Mouse (Mus musculus) stomach, embryonic 14.5 days (tissue): Measurements from ENCODE around the gene Dnajb6. TPM values are rescaled to one million over a fixed set of nuclear protein-coding genes. Genes with fewer than 3 reads are reported as not detected.

ENCODE experiments used
- ATAC-seq: fragments of 200-750 bp; cut with Nextera tagmentation; 2 replicates; pipeline ENCODE4 v1.8.0; 2017; ENCODE audit warnings: low read depth, moderate TSS enrichment; ENCODE audit not compliant: insufficient number of reproducible peaks, insufficient read depth, low FRiP score
- H3K27ac ChIP-seq: fragments of 300-500 bp; sonication (generic); 2 replicates; pipeline ENCODE4 v1.5.1; 2014; ENCODE audit warnings: mild to moderate bottlenecking, low read length, moderate library complexity, mixed read lengths
- H3K27me3 ChIP-seq: fragments of 300-500 bp; sonication (generic); 2 replicates; pipeline ENCODE4 v1.6.1; 2014; ENCODE audit warnings: low read length, control low read depth, mixed read lengths; ENCODE audit not compliant: control insufficient read depth, insufficient read depth
- H3K36me3 ChIP-seq: fragments of 300-500 bp; sonication (generic); 2 replicates; pipeline ENCODE4 v1.6.1; 2014; ENCODE audit warnings: mild to moderate bottlenecking, control low read depth, low read length, moderate library complexity, mixed read lengths; ENCODE audit not compliant: control insufficient read depth, insufficient read depth
- H3K4me1 ChIP-seq: fragments of 300-500 bp; sonication (generic); 2 replicates; pipeline ENCODE4 v1.6.1; 2014; ENCODE audit warnings: low read length, control low read depth, mixed read lengths; ENCODE audit not compliant: control insufficient read depth, insufficient read depth
- H3K4me2 ChIP-seq: fragments of 300-500 bp; sonication (generic); replicated peaks from 2 replicates; pipeline ENCODE4 v1.6.1; 2014; ENCODE audit warnings: low read depth, low read length, control low read depth
- H3K4me3 ChIP-seq: fragments of 300-500 bp; sonication (generic); 2 replicates; pipeline ENCODE4 v1.5.1; 2014; ENCODE audit warnings: low read depth, low read length, control low read depth
- H3K9ac ChIP-seq: fragments of 300-500 bp; sonication (generic); replicated peaks from 2 replicates; pipeline ENCODE4 v1.6.1; 2014; ENCODE audit warnings: low read depth, mild to moderate bottlenecking, control low read depth, low read length, moderate library complexity, mixed read lengths
- H3K9me3 ChIP-seq: fragments of 300-500 bp; sonication (generic); 2 replicates; pipeline ENCODE4 v1.6.1; 2016; ENCODE audit warnings: low read depth, low read length, control low read depth; ENCODE audit not compliant: control insufficient read depth
- WGBS: fragments of 180-500 bp; shearing (Covaris S2); extraction: QIAGEN DNeasy Blood & Tissue Kit; methylation state at CpG from one replicate; pipeline ENCODE4 v1.1.7; 2014; 5-methylcytosine and 5-hydroxymethylcytosine counted together
- polyA plus RNA-seq: library from polyadenylated mRNA; unstranded; fragments of >200 nt; fragmentation: Nextera tagmentation; extraction: Ambion mirVana; gene quantifications from 2 replicates; pipeline ENCODE4 v1.2.1, GENCODE M21; 2014

Dnajb6 gene
- polyA plus RNA-seq, 1 experiment from 2014 or later = 128 TPM

DNA sequence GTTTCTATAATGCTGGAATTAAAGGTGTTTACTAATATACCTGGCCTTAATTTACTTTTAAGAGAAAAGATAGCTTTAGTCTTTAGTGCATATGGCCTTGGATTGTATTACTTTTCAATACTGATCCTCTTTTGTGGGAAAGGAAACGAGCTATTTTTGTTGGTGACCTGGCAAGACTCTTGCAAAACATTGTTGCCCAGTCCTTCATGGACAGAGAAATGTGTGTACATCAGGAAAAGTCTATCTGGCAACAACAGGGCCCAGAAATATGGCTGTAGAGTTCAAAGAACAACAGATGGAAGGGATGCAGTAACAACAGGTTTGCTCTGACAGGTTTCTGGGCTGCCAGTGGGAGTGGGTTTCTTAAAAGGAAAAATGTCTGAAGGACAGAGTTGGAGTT, 5.2 kb downstream of the Dnajb6 start:
- no peaks in the 10 kb centered on the region for H3K9me3 ChIP-seq
- 91% methylated on average over 1 of the region's 1 CpGs for WGBS

DNA sequence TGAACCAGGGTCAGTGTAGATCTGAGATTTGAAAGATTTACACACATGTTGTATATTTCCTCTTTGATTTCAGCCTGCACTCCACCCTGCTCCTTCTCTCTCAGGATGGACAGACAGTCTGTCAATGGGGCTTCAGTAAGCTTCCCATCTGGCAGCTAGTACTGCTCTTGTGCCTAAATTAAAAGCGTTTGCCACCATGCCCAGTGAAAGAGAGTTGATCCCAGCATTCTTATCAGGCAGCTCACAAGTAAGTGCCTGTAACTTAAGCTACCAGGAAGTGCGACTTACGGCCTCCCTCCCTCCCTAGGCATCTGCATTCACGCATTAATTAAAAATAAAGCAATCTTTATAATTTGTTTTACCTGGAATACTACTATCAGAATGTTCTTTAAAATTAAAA, 5.6 kb downstream of the Dnajb6 start:
- Histone ChIP-seq H3K27me3 (no peaks in the 10 kb centered on the region), H3K9me3 (no peaks in the 10 kb centered on the region), H3K4me3 (no peak overlapping the region), H3K27ac (no peak overlapping the region), H3K36me3 (peaks cover 4% of the 10 kb centered on the region; the same call in 1 of the 2 replicates), H3K9ac (no peak overlapping the region), H3K4me2 (no peak overlapping the region), H3K4me1 (peaks cover 7% of the 10 kb centered on the region; the same call in 1 of the 2 replicates)
- WGBS = 77% methylated on average over 4 of the region's 4 CpGs
- ATAC-seq = no peak

More for the DNA sequence above, 5.2 kb downstream of the Dnajb6 start:
- no peak overlapping the region for H3K27ac ChIP-seq
- H3K9ac ChIP-seq = no peak overlapping the region
- no peaks in the 10 kb centered on the region for H3K27me3 ChIP-seq
- no peak overlapping the region for H3K4me2 ChIP-seq
- peaks cover 4% of the 10 kb centered on the region; the same call in 1 of the 2 replicates for H3K36me3 ChIP-seq
- H3K4me1 ChIP-seq = peaks cover 7% of the 10 kb centered on the region; the same call in 1 of the 2 replicates
- no peak overlapping the region for H3K4me3 ChIP-seq
- ATAC-seq = no peak

DNA sequence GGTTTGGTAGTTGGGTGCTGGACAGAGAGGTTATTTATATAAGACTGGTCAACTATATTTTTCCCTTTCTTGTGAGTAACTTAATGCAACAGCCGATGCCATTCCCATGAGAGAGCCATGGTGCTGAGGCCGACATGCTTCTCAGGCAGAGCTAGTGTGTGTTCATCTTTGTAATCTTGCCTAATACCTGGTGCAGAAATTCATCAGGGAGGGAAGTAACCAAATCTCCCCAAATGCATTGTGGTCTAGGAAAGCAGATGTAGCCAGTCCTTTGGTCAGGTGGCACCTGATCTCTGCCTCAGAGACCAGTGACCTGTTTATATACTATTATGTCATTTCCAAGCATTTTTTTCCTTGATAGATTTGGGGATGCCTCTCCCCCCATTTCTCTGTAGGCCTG, 12.2 kb downstream of the Dnajb6 start:
- H3K9me3 ChIP-seq = no peaks in the 10 kb centered on the region
- no peaks in the 10 kb centered on the region for H3K4me1 ChIP-seq
- peaks cover 19% of the 10 kb centered on the region for H3K36me3 ChIP-seq
- 100% methylated on average over 2 of the region's 2 CpGs for WGBS
- H3K9ac ChIP-seq = no peak overlapping the region
- H3K27ac ChIP-seq = no peak overlapping the region
- H3K4me3 ChIP-seq = no peak overlapping the region
- ATAC-seq = no peak
- H3K27me3 ChIP-seq = no peaks in the 10 kb centered on the region
- H3K4me2 ChIP-seq = no peak overlapping the region

DNA sequence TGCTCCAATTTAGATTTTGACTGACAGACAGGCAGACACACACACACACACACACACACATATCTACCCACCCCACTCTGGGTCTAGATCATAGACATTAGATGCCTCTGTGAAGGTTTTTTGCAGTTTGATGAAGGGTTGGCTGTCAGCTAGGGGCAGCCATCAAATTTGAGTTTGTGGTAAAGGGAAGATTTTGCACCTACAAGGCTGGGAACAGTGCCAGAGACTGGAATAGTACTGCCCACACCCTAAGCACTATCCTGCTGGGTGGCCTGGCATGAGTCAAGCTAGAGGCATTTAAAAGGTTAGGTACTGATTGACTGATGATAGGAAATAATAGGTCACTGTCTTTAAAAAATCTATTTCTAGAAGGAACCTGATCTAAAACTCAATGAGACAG, 15.8 kb downstream of the Dnajb6 start:
- Histone ChIP-seq H3K9me3 (no peaks in the 10 kb centered on the region), H3K36me3 (peaks cover 46% of the 10 kb centered on the region), H3K4me3 (no peak overlapping the region), H3K4me2 (no peak overlapping the region), H3K9ac (no peak overlapping the region), H3K27me3 (no peaks in the 10 kb centered on the region), H3K4me1 (no peaks in the 10 kb centered on the region), H3K27ac (no peak overlapping the region)
- ATAC-seq = no peak

DNA sequence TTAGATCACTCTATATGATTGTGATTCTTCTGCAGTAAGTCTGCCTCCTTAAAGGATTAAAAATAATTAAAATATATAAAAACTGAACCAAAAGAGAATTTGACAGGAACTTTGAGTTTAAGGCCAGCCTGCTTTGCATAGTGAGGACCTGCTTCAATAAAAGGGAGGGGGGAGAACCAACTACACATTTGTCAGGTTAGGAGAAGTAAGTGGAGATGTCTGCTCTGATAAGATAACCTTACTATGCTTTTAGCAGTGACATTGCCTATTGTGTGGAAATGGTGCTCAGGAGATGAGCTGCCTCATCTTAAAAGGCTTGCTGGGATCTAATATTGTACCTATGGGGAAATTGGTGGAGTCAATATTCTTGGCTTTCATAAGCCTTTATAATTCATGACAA, 17.4 kb downstream of the Dnajb6 start:
- ATAC-seq = no peak
- Histone ChIP-seq H3K4me1 (no peaks in the 10 kb centered on the region), H3K4me3 (no peak overlapping the region), H3K36me3 (peaks cover 61% of the 10 kb centered on the region), H3K9me3 (no peaks in the 10 kb centered on the region), H3K27me3 (no peaks in the 10 kb centered on the region), H3K9ac (no peak overlapping the region), H3K4me2 (no peak overlapping the region), H3K27ac (no peak overlapping the region)

DNA sequence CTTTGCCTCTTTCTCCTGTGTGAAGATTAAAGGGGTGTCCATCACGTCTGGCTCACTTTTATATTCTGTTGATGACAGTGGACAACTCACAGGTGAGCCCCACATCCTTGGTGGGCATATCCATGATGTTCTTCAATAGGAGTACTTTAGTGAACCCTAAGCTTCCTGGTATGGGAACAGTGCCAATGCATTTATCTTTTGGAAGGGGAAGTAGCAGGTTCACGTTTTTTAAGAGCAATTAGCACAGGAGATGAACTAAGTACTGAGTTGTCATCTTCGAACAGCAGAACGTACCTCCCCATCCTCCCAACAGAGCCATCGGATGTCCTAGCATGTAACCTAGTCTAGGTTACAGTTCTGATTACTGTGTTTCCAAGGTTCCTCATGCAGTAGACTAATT, 23.8 kb downstream of the Dnajb6 start:
- Histone ChIP-seq H3K9me3 (no peaks in the 10 kb centered on the region), H3K36me3 (peaks cover 51% of the 10 kb centered on the region), H3K4me2 (no peak overlapping the region), H3K4me1 (no peaks in the 10 kb centered on the region), H3K27ac (no peak overlapping the region), H3K9ac (no peak overlapping the region), H3K4me3 (no peak overlapping the region), H3K27me3 (no peaks in the 10 kb centered on the region)
- WGBS = 84% methylated on average over 5 of the region's 5 CpGs
- ATAC-seq = no peak

DNA sequence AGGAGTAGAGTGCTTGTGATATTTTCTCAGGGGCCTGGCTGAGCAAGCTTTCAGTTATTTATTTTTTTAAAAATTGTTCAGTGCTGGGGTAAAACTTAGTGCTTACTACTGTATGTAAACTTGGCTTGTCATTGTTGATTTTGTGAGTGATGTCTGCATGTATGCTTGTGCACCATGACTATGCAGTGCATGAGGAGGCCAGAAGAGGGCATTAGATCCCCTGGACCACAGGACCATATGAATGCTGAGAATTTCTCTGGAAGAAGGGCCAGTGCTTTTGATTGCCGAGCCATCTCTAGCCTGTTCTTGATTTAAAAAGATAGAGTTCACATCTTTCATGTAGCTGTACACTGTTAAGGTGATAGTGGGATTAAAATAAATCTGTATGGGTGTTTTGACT, 35.4 kb downstream of the Dnajb6 start:
- no peak overlapping the region for H3K4me2 ChIP-seq
- 80% methylated on average over 1 of the region's 1 CpGs for WGBS
- H3K27ac ChIP-seq = no peak overlapping the region
- no peaks in the 10 kb centered on the region for H3K27me3 ChIP-seq
- no peak overlapping the region for H3K4me3 ChIP-seq
- no peak overlapping the region for H3K9ac ChIP-seq
- H3K36me3 ChIP-seq = peaks cover 19% of the 10 kb centered on the region; the same call in 1 of the 2 replicates
- H3K9me3 ChIP-seq = no peaks in the 10 kb centered on the region
- H3K4me1 ChIP-seq = 0 out of 2 replicates have a peak, but pooled peaks cover 2% of the 10 kb centered on the region
- ATAC-seq = no peak

DNA sequence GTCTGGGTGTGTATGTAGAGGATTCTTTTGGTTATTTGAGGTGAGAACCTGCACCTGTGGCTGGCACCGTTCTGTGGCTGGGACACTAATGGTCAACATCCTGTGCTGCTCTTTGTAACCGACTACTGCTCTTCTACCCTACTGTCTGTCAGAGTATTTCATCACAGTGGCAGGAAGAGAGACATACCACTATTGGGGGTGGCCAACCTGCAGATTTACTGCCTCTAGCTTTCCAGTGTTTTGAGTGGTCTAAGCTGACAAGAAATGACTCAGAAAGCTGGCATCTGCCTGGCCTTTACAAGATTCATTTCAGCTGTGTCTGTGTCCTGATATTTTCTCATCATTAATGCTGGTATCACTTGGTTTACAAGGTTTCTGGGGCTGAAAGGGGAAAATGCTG, 36.5 kb downstream of the Dnajb6 start:
- Histone ChIP-seq H3K9me3 (no peaks in the 10 kb centered on the region), H3K27me3 (no peaks in the 10 kb centered on the region), H3K9ac (no peak overlapping the region), H3K4me2 (no peak overlapping the region), H3K36me3 (peaks cover 19% of the 10 kb centered on the region; the same call in 1 of the 2 replicates), H3K4me1 (0 out of 2 replicates have a peak, but pooled peaks cover 2% of the 10 kb centered on the region), H3K4me3 (no peak overlapping the region), H3K27ac (no peak overlapping the region)
- ATAC-seq = no peak
- 58% methylated on average over 2 of the region's 2 CpGs for WGBS

DNA sequence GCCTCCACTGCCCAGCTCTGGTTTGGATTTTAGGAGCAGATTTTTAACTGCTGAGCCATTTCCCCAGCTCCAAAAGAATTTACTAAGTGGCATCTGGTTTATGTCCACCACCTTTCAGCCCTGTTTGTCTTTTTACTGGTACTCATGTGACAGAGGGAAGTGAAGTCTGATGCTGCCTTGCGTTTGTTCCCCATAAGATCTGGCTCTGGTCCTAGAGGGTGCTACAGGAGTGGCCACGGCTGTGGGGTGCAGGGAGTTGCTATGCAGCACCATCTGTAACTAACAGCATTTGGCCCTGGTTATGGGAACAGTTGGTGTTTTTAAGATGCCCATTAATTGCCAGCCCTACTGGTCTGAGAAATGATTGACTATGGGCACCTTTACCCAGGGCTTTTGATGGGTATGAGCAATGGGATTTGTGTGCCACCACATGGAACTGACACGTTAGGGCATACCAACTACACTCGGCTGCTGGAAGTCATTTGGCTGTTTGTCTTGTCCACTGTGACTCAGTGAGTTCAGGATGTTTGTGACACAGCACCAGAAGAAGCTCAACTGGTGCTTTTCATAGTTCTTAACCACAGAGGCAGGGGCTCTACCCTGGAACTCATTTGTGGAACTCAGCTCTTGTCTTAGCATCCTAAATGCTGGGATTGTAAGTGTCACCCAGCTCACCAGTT, 37.3 kb downstream of the Dnajb6 start:
- Histone ChIP-seq H3K4me1 (0 out of 2 replicates have a peak, but pooled peaks cover 2% of the 10 kb centered on the region), H3K9me3 (no peaks in the 10 kb centered on the region), H3K36me3 (peaks cover 14% of the 10 kb centered on the region; the same call in 1 of the 2 replicates), H3K27ac (no peak overlapping the region), H3K9ac (no peak overlapping the region), H3K4me3 (no peak overlapping the region), H3K4me2 (no peak overlapping the region), H3K27me3 (no peaks in the 10 kb centered on the region)
- WGBS = 69% methylated on average over 4 of the region's 4 CpGs
- no peak for ATAC-seq
